Mouse (Mus musculus): ENCODE data around the gene Fam198a. TPM values are rescaled to one million over a fixed set of nuclear protein-coding genes. Genes with fewer than 3 reads are reported as not detected.
A peak's percentile ranks its signal among the peaks of the same experiment; 100 is the strongest.
"Not testable (repeated sequence)": the region's sequence is repeated elsewhere in the genome, so short reads cannot be mapped to it uniquely, and the experiment has no call there.

Fam198a gene
- polyA plus RNA-seq, 1 experiment from 2014 or later = 2.6 TPM

DNA sequence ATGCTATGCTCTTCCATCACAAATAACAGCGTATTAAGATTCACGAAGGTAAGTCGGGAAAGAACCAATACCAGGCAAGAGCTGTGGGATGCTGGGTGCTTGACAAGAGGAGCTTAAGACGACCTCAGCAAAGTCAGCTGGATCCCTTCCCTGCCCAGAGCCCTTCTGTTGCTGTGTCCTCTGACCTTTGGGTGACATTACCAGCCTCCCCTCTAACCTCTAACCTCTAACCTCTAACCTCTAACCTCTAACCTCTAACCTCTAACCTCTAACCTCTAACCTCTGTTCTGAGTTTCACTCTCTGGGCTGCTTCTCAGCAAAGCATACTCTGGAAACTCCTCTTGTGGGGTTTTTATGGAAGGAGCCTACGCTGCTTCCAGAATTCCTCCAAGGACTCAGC lies 67.3 kb downstream of the Fam198a start:
- no peak overlapping the region for H3K4me2 ChIP-seq (ENCODE audit: low read length)
- no peak for ATAC-seq
- no peak overlapping the region for H3K27ac ChIP-seq (ENCODE audit: low read length)
- peaks cover 9% of the 10 kb centered on the region for H3K4me1 ChIP-seq (ENCODE audit: control insufficient read depth, insufficient read depth, low read length)
- H3K9me3 ChIP-seq (replicated peaks; ENCODE audit: control insufficient read depth, low read length, poor library complexity, severe bottlenecking) = no peaks in the 10 kb centered on the region
- WGBS = 77% methylated on average over 5 of the region's 5 CpGs
- H3K4me3 ChIP-seq (ENCODE audit: low read depth, low read length) = no peak overlapping the region
- H3K36me3 ChIP-seq (ENCODE audit: control insufficient read depth, insufficient read depth, low read length) = no peaks in the 10 kb centered on the region
- H3K9ac ChIP-seq (ENCODE audit: low read depth, low read length) = no peak overlapping the region
- no peaks in the 10 kb centered on the region for H3K27me3 ChIP-seq (ENCODE audit: control insufficient read depth, insufficient read depth, low read depth, low read length)

DNA sequence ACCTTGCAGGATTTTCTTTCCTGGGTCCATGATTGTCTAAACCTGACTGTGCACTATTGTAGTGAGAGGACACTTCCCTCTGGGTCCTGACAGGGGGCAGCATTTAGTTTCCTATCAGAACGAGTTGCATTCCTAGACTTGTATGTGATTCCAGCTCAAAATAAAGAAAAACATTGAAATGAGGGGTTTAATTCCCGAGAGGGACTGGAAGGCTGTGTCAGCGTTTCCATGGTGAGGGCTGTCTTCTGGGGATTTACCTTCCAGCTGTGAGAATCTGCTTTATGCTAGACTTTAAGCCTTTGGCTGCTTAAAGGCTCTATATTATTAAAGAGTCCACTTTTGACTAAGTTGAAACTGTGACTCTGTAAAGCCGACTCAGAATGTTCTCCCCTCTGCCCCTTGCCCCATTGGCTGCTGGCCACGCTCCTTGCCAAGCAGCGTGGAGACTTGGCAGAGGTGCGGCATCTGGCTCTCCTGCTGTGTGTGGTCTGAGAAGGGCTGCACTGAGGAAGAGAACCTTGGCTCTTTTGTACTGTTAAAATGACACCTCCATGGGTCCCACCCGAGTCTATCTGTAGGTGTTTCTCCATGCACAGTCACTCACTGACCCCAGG lies 68.1 kb downstream of the Fam198a start:
- peak; percentile 89 for ATAC-seq

DNA sequence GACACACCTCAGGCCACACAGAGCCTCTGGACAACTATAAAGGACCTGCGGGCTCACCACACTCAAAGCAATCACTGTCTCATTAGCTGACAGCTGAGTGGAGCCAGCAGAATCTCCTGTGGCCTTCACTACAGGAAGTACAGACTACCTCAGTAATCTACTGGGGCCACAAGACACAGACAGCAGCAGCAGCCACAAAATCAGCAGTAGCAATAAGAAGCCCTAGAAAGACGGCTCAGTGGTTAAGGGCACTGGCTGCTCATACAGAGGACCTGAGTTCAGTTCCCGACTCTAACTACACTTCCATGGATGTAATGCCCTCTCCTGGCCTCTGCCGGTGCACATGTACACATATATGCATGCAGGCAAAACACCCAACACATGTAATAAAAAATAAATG lies 69.5 kb downstream of the Fam198a start:
- Histone ChIP-seq H3K27me3 (ENCODE audit: control insufficient read depth, insufficient read depth, low read depth, low read length) (no peaks in the 10 kb centered on the region), H3K4me1 (ENCODE audit: control insufficient read depth, insufficient read depth, low read length) (peaks cover 9% of the 10 kb centered on the region), H3K9ac (ENCODE audit: low read depth, low read length) (no peak overlapping the region), H3K9me3 (replicated peaks; ENCODE audit: control insufficient read depth, low read length, poor library complexity, severe bottlenecking) (no peaks in the 10 kb centered on the region), H3K36me3 (ENCODE audit: control insufficient read depth, insufficient read depth, low read length) (no peaks in the 10 kb centered on the region), H3K27ac (ENCODE audit: low read length) (no peak overlapping the region), H3K4me2 (ENCODE audit: low read length) (no peak overlapping the region), H3K4me3 (ENCODE audit: low read depth, low read length) (no peak overlapping the region)
- ATAC-seq = no peak
- WGBS = 87% methylated on average over 4 of the region's 4 CpGs

More for the DNA sequence above, 68.1 kb downstream of the Fam198a start:
- Histone ChIP-seq H3K9ac (ENCODE audit: low read depth, low read length) (no peak overlapping the region), H3K4me2 (ENCODE audit: low read length) (peak overlapping the region; percentile 34), H3K4me3 (ENCODE audit: low read depth, low read length) (no peak overlapping the region), H3K9me3 (replicated peaks; ENCODE audit: control insufficient read depth, low read length, poor library complexity, severe bottlenecking) (no peaks in the 10 kb centered on the region), H3K4me1 (ENCODE audit: control insufficient read depth, insufficient read depth, low read length) (peaks cover 9% of the 10 kb centered on the region), H3K27ac (ENCODE audit: low read length) (peak overlapping the region; percentile 47), H3K36me3 (ENCODE audit: control insufficient read depth, insufficient read depth, low read length) (no peaks in the 10 kb centered on the region), H3K27me3 (ENCODE audit: control insufficient read depth, insufficient read depth, low read depth, low read length) (no peaks in the 10 kb centered on the region)
- WGBS = 2% methylated on average over 8 of the region's 8 CpGs

DNA sequence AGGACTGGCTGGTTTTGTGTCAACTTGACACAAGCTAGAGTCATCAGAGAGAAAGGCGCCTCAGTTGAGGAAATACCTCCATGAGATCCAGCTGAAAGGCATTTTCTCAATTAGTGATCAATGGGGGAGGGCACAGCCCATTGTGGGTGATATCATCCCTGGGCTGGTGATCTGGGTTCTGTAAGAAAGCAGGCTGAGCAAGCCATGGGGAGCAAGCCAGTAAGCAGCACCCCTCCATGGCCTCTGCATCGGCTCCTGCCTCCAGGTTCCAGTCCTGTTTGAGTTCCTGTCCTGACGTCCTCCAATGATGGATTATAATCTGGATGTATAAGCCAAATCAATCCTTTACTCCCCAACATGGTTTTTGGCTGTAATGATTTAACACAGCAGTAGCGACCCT lies 70.4 kb downstream of the Fam198a start:
- not testable (repeated sequence) for H3K4me1 ChIP-seq (ENCODE audit: control insufficient read depth, insufficient read depth, low read length); H3K4me3 ChIP-seq (ENCODE audit: low read depth, low read length); H3K27me3 ChIP-seq (ENCODE audit: control insufficient read depth, insufficient read depth, low read depth, low read length); H3K27ac ChIP-seq (ENCODE audit: low read length); H3K36me3 ChIP-seq (ENCODE audit: control insufficient read depth, insufficient read depth, low read length); H3K9me3 ChIP-seq (replicated peaks; ENCODE audit: control insufficient read depth, low read length, poor library complexity, severe bottlenecking); ATAC-seq; H3K9ac ChIP-seq (ENCODE audit: low read depth, low read length); H3K4me2 ChIP-seq (ENCODE audit: low read length)
- 91% methylated on average over 4 of the region's 4 CpGs for WGBS

DNA sequence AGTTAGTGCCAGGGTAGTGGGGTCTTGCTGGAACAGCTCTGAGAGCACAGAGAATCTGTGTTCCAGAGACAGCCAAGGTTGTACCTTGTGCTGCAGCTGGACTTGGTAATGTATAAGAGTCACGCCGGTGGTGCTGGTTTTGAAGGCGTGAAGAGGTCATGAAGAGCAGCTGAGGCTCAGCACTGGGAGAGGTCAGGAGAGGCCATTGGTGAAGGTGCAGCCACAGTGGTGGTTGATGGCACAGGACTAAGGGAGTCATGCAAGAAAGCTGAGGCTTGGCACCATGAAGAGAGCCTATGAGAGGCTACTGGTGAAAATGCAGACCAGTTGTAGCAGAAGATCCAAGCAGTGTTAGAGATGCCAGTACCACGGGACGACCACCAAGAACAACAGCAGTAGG lies 70.8 kb downstream of the Fam198a start:
- peaks cover 11% of the 10 kb centered on the region for H3K4me1 ChIP-seq (ENCODE audit: control insufficient read depth, insufficient read depth, low read length)
- ATAC-seq = no peak
- no peaks in the 10 kb centered on the region for H3K36me3 ChIP-seq (ENCODE audit: control insufficient read depth, insufficient read depth, low read length)
- H3K4me2 ChIP-seq (ENCODE audit: low read length) = no peak overlapping the region
- no peaks in the 10 kb centered on the region for H3K27me3 ChIP-seq (ENCODE audit: control insufficient read depth, insufficient read depth, low read depth, low read length)
- WGBS = 99% methylated on average over 5 of the region's 5 CpGs
- no peak overlapping the region for H3K27ac ChIP-seq (ENCODE audit: low read length)
- H3K9me3 ChIP-seq (replicated peaks; ENCODE audit: control insufficient read depth, low read length, poor library complexity, severe bottlenecking) = no peaks in the 10 kb centered on the region
- no peak overlapping the region for H3K9ac ChIP-seq (ENCODE audit: low read depth, low read length)
- H3K4me3 ChIP-seq (ENCODE audit: low read depth, low read length) = no peak overlapping the region

DNA sequence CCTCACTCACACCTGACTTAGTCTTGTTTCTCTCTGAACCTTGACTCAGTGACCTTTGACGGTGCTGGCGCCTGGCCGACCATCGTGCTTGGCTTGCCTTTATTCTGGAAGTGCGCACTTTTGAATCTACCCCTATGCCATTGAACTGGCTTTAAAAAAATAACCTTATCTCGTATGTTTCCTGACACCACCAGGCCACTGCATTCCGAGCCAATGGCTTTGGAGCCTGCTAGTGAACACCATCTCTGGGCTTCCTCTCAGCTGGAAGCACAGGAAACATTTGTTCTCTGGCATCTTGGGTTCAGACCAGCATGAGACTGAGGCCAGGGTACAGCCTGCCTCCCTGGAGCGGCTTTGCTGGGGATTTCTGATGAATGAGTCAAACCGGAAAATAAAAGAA lies 72.0 kb downstream of the Fam198a start:
- Histone ChIP-seq H3K9ac (ENCODE audit: low read depth, low read length) (no peak overlapping the region), H3K4me2 (ENCODE audit: low read length) (no peak overlapping the region), H3K36me3 (ENCODE audit: control insufficient read depth, insufficient read depth, low read length) (no peaks in the 10 kb centered on the region), H3K4me3 (ENCODE audit: low read depth, low read length) (no peak overlapping the region), H3K27ac (ENCODE audit: low read length) (no peak overlapping the region), H3K9me3 (replicated peaks; ENCODE audit: control insufficient read depth, low read length, poor library complexity, severe bottlenecking) (no peaks in the 10 kb centered on the region), H3K27me3 (ENCODE audit: control insufficient read depth, insufficient read depth, low read depth, low read length) (no peaks in the 10 kb centered on the region), H3K4me1 (ENCODE audit: control insufficient read depth, insufficient read depth, low read length) (peaks cover 11% of the 10 kb centered on the region)
- WGBS = 70% methylated on average over 9 of the region's 9 CpGs
- no peak for ATAC-seq

DNA sequence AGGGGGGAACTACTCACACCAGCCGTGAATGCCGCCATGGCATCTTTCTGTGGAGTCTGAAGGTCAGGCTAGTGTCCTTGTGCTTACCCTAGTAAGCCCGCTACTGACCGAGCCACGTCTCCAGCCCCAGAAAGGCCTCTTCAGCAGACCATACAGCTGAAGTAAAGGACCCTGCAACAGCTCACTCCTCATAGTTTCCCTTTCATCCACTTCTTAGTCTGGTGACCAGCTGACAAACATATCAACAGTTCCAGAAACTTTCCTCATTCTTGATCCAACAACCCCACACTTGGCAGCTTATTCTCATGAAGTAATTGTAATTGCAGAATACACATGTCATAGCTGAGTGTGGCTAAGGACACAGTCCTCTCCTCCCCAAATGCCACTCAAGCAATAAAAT lies 73.1 kb downstream of the Fam198a start:
- Histone ChIP-seq H3K4me3 (ENCODE audit: low read depth, low read length) (no peak overlapping the region), H3K27me3 (ENCODE audit: control insufficient read depth, insufficient read depth, low read depth, low read length) (no peaks in the 10 kb centered on the region), H3K4me1 (ENCODE audit: control insufficient read depth, insufficient read depth, low read length) (peaks cover 10% of the 10 kb centered on the region), H3K9ac (ENCODE audit: low read depth, low read length) (no peak overlapping the region), H3K9me3 (replicated peaks; ENCODE audit: control insufficient read depth, low read length, poor library complexity, severe bottlenecking) (no peaks in the 10 kb centered on the region), H3K27ac (ENCODE audit: low read length) (no peak overlapping the region), H3K36me3 (ENCODE audit: control insufficient read depth, insufficient read depth, low read length) (no peaks in the 10 kb centered on the region), H3K4me2 (ENCODE audit: low read length) (no peak overlapping the region)
- ATAC-seq = no peak
- 65% methylated on average over 5 of the region's 5 CpGs for WGBS

DNA sequence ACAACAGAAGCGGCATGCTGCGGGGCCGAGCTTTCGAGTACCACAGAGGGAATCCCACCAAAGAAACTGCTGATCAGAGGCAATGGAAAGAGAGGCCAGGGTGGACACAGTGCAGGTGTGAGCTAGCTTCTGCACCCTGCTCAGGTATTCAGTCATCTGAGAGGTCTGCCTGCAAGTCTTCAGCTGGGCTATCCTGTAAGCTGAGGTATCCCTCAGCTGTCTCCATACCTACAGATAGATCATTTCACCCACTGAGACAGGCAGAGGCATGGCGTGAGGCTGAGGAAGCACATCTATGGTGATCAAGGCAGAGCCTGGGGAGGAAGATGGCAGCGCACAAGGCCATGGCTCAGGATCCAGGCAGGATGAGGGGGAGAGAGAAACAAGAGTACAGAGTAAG lies 73.6 kb downstream of the Fam198a start:
- WGBS = 93% methylated on average over 6 of the region's 6 CpGs
- peaks cover 5% of the 10 kb centered on the region; the same call in 1 of the 2 replicates for H3K4me1 ChIP-seq (ENCODE audit: control insufficient read depth, insufficient read depth, low read length)
- H3K4me3 ChIP-seq (ENCODE audit: low read depth, low read length) = no peak overlapping the region
- H3K4me2 ChIP-seq (ENCODE audit: low read length) = no peak overlapping the region
- no peaks in the 10 kb centered on the region for H3K36me3 ChIP-seq (ENCODE audit: control insufficient read depth, insufficient read depth, low read length)
- H3K9ac ChIP-seq (ENCODE audit: low read depth, low read length) = no peak overlapping the region
- no peaks in the 10 kb centered on the region for H3K9me3 ChIP-seq (replicated peaks; ENCODE audit: control insufficient read depth, low read length, poor library complexity, severe bottlenecking)
- no peak for ATAC-seq
- no peaks in the 10 kb centered on the region for H3K27me3 ChIP-seq (ENCODE audit: control insufficient read depth, insufficient read depth, low read depth, low read length)
- no peak overlapping the region for H3K27ac ChIP-seq (ENCODE audit: low read length)

DNA sequence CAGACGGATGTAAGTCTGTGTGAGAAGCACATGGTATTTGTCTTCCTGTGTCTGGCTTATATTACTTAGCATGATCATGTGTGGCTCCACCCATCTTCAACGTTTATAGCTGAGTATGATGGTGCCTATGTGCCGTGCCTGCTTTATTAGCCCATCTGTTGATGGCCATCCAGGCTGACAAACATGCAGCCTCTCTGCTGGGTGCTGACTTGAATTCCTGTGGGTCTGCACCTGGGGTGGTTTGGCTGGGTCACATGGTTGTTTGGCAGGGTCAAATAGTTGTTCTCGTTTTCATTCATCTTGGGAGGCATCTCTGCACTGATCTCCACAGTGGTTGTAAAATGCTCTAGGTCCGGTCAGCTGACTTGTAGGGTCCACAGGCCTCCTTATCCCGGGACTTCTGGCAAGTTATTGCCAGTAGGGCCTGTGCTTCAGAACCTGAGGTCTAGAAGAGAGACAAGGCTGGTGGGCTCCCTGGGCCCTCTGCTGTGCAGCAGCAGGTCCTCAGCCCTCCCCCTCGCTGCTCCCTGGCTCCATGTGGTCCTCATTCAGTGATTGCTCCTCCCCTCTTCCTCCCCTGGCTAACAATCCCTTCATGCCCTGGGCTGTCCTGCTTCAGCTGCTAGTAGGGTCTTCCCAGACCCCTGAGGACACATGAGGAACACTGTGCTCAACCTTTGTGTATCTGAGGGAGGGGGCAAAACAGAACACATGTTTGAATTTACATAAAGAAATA lies 75.2 kb downstream of the Fam198a start:
- no peak overlapping the region for H3K4me2 ChIP-seq (ENCODE audit: low read length)
- WGBS = 67% methylated on average over 7 of the region's 7 CpGs

More for the DNA sequence above, 75.2 kb downstream of the Fam198a start:
- peaks cover 2% of the 10 kb centered on the region; the same call in 1 of the 2 replicates for H3K4me1 ChIP-seq (ENCODE audit: control insufficient read depth, insufficient read depth, low read length)
- H3K9me3 ChIP-seq (replicated peaks; ENCODE audit: control insufficient read depth, low read length, poor library complexity, severe bottlenecking) = no peaks in the 10 kb centered on the region
- no peaks in the 10 kb centered on the region for H3K36me3 ChIP-seq (ENCODE audit: control insufficient read depth, insufficient read depth, low read length)
- no peak overlapping the region for H3K4me3 ChIP-seq (ENCODE audit: low read depth, low read length)
- no peaks in the 10 kb centered on the region for H3K27me3 ChIP-seq (ENCODE audit: control insufficient read depth, insufficient read depth, low read depth, low read length)
- no peak overlapping the region for H3K9ac ChIP-seq (ENCODE audit: low read depth, low read length)
- H3K27ac ChIP-seq (ENCODE audit: low read length) = no peak overlapping the region
- no peak for ATAC-seq
